Mouse (Mus musculus): Measurements from ENCODE around the gene Plekhm3.

The Plekhm3 gene

DNA sequence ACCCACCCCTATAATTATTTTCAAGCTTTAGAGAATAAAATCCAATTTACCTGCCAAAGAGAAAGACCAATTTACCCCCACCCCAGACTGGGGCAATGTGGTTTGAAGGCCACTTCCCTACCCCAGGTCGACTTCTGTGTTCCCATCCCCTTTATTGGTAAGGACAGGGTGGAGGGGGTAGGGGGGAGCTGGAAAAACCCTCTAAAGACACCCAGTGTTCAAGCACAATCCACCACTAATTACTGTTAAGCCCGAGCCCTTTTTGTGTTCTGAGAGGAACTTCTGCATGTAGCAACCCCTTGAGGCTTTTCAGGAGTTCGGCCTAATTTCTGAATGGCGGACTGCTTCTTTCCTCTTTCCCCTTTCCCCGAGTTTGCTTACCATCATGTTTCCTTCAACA, 177.2 kb downstream of the Plekhm3 start:
- no peak for DNase-seq (ENCODE audit: low read depth, low spot score)

DNA sequence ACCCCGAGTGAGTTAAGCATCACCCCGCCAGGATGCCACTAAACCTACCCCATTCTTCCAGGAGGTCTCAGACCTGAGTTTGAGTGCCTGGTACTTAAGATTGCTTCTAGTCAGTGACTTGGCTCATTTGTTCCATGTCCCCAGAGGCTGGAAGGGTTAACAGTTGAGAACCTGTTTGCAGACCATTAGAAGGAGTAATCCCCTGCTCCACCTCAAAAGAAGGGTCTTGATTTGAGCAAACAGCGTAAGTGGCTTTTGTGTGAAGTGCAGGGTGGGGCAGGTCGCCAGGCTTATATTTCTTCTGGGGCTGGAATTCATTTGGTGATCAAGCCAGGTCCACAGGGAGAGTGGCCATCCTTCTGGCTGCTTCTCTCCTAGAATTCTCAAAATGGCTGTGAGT, 183.3 kb downstream of the Plekhm3 start:
- no peak for DNase-seq (ENCODE audit: low read depth, low spot score)

DNA sequence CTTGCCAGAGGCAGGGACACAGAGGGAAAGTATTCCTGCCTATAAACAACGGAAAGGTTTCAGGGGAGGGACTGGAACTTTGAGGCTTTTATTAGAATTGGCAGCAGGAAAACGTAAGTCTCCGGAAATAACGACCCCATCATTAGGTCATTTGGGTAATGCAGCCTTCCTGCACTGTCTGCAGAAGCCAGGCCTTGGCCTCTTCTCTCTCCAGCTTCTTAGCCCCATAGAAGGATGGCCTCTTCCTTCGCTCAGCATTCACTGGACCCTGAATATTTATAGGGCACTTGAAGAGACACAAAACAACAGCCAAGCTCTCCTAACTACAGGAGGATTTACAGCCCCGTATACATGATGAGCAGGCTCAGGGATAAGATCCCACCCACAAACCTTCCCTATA, 186.5 kb downstream of the Plekhm3 start:
- DNase-seq (ENCODE audit: low read depth, low spot score): no peak

DNA sequence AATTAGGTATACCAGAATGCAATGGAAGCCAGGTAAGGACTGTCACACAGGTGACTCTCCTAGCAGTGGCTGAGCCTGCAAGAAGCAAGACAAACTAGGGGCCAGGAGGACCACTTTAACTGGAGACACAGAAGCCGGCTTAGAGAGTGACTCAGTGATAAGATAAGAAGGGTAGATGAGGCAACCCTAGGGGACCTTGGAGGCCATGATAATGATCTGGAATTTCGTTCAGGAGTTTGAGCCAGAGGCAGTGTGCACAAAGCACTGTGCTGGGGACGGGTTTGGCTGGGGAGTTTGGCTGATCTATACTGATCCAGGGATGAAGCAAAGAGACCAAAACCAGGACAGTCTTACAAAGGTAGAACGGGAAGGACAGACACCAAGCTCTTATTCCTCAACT, 195.0 kb downstream of the Plekhm3 start:
- no peak for DNase-seq (ENCODE audit: low read depth, low spot score)

DNA sequence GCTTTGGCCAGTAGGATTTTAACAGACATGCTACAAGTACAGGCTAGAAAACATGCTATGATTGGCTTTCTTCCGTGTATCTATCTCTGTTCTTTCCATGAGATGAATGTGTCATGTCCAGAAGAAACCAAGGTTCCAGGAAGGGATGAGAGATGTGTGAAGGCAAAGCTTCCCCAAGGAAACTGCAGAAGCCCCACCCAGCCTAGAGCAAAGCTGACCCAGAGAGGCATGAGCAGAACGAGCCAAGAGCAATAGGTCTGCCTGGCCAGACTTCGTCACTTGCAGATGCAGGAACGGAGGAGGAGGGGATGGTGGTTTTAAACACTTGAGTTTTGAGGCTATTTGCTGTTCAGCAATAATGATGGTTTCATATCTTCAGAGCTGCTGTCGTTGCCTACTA, 198.9 kb downstream of the Plekhm3 start:
- no peak for DNase-seq (ENCODE audit: low read depth, low spot score)

DNA sequence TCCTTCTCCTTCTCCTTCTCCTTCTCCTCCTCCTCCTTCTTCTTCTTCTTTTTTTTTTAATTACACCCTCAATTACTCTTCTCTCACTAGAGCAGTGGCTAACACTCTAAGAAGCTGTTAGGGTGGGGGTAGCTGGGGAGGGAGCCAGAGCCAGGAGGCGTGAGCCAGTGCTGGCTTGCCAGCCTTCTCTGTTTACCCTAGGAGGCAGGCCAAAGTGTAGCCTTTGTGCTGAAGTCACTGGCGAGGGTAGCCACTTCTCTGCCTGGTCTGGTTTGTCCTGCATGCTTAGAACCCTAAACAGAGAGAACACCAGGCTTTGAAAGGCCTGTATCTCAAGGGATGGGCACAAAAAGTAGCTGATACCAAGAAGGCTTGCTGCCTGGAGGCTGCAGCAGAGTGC, 199.4 kb downstream of the Plekhm3 start:
- DNase-seq (ENCODE audit: low read depth, low spot score): no peak

DNA sequence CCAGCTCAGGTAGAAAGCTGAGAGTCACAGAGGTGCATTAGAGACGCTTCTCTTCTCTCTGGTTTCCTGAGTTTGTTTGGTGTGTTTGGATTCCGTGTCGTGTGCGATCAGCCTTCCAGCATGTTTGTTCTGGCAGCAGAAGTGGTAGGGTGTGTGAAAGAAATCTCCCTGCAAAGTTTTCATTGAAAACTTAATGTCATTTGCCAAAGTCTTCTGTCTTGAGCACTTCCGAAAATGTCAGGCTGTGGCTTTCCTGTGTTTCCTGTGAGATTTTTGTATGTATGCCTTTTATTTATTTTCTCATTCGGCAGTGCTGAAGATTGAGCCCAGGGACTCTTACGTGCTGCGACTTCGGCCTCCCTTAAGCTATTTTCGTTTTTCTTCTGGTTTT, 200.0 kb downstream of the Plekhm3 start:
- no peak for DNase-seq (ENCODE audit: low read depth, low spot score)

DNA sequence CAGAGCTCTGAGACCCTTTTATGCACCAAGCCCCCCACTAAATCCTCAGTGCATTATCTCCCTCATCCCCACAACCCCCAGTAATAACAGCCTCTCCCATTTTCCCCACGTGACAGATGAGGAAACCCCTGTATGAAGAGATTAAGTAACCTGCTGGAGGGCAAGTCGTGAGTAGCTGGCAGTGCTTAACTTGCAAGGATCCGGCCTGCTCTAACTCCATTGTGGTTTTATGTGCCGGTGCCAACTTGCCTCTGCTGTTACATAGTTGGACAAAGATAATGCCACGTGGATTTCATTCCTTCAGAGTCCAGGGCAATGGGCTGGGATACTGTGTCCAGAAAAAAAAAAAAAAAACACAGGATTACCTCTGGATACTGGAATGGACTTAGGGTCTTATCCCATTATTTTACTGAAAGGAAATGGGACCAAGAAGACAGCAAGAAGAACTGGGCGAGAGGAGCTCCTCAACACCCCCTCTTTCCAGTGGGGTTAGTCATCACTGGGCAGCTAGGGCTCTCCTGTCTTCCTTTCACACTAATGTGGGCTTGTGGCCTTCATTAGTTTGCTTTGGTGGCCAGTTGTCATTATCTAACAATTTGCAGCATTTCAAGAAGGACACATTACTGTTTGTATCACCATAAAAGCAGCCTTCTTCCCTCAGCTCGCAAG, 200.5 kb downstream of the Plekhm3 start:
- no peak for DNase-seq (ENCODE audit: low read depth, low spot score)

DNA sequence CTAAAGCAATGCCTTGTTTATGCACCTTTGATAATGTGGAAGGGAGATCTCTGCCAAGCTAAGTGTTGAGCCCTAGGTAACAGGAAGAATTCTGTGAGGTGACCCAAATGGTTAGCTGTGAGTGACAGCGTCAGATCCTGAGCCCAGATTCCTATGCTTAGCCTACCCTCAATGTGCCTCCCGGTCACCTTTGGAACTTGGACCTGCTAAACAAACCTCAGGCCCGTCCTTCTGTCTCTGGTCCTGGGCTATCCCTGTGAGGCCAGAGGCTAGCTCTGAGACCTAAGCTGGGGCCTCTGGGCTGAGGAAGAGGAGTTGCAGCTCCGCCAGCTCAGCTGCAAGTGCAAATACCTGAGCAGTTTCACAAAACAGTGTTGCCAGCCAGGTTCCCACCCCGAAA, 202.0 kb downstream of the Plekhm3 start:
- no peak for DNase-seq (ENCODE audit: low read depth, low spot score)

DNA sequence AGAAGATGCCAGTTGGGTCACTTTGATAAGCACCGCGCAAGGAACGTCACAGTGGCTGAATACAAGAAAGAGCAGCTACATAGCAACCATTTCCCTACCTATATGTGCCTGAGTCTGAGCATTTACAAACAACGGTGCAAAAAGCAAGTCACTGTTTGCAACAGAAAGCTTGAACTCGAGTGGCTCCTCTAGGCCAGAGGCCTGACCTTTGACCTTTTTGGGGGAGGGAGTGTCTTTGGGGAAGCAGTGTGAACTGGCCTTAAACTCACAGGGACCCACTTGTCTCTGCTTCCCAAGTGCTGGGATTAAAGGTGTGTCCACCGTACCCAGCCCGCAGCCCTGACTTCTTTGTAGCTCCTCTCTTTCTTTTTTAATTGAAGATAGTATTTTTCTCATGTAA, 203.0 kb downstream of the Plekhm3 start:
- peak; percentile 68 for DNase-seq (ENCODE audit: low read depth, low spot score)

DNA sequence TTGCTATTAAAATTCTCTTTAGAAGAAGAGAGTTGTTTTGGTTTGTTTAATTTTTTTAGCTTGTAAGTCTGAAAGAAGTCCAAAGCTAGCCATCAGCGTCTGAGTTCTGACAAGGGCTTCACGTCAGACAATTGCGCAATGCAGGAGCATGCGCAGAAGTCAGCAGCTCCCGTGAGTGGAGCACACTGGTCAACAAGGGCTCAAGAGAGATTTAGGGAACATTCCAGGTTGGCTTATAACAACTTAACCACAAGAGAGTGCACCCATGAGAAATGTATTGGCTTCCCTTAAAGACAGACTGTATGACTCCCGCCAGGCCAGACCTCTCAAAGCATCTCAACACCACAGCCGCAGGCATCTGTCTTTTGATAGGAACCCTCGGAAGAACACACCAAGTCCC, 203.5 kb downstream of the Plekhm3 start:
- DNase-seq (ENCODE audit: low read depth, low spot score): peak; percentile 67

DNA sequence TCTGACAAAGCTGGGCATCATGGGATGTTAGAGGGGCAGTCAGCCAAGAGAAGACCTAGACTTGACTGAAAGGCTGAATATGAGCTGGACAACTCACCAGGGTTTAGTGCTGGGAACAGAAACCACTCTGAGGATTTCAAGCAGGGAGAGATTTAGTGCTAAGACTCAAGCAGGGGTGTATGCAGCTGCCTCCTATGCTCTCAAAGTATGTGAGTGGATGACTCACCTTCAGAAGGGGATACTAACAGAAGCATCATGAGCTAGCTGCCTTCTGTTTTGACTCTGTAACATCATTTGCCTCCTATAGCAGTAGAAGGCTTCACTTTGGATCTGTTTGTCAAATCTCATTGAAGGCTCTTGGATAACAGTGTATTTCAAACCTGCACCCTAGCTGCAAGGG, 212.0 kb downstream of the Plekhm3 start:
- no peak for DNase-seq (ENCODE audit: low read depth, low spot score)

DNA sequence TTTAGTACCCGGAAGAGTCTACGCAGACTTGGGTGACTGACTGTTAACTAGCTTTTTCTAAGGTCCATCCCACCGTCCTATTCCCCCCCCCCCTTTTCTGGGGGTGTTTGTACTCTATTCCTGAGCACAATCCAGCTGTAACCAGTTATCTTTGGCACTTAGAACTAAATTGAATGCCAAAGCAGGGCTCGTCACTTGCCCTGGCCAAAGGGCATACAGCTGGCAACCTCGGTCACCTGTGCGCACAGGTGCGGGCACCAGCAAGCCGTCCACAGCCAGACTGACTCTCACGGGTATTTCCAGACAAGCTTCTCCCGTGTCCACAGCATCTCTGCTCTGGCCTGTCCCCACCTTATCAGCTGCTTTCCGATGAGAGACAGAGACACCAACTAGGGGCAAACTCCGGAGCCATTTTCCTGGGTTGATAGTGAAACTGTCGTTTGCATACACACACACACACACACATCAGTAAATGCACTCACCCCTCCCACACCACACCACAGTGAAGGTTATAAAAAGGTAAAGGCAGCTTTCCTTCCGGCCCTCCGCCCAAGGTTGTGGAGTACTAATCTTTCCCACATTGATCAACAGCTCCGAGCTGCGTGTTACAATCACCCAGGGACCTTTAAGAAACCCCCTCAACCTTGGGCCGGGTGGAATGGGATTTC, 213.7 kb downstream of the Plekhm3 start:
- peak; percentile 20 for DNase-seq (ENCODE audit: low read depth, low spot score)

DNA sequence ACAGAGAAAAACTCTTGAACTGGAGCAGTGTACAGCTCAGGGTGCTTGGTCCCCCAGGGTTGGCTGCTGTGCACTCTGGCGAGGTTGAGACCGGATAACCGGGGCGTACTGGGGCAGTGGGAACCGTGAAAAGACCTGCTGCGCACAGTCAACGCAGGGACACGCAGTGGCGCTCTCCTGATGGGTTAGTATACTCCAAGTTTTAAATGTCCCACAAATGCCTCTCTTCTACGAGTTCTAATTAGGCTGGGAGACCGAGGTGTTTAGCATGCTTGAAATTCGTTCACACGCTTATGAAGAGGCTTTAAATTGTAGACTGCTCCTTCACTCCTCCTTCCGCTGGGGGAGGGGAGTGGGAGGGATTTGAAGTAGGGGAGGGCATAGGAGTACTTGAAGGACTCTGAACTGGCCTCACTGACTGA, 218.0 kb downstream of the Plekhm3 start:
- DNase-seq (ENCODE audit: low read depth, low spot score): peak; percentile 86

DNA sequence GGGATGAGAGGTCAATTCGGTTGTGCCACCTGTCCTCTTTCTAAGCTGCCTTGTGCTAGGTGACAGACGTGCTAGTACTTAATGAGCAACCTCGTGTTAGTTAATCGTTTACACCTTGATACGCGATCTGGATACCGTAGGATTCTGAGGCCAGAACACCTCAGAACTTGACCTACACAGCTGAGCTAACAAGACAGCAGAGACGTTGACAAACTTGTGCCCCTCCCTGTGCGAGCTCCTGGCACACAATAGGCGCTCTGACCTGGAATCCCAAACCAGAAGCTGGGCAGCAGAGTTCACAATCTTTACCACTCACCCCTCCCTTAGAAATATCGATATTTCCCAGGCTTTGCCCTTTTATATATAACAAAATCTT, 218.5 kb downstream of the Plekhm3 start:
- DNase-seq (ENCODE audit: low read depth, low spot score): peak; percentile 63

DNA sequence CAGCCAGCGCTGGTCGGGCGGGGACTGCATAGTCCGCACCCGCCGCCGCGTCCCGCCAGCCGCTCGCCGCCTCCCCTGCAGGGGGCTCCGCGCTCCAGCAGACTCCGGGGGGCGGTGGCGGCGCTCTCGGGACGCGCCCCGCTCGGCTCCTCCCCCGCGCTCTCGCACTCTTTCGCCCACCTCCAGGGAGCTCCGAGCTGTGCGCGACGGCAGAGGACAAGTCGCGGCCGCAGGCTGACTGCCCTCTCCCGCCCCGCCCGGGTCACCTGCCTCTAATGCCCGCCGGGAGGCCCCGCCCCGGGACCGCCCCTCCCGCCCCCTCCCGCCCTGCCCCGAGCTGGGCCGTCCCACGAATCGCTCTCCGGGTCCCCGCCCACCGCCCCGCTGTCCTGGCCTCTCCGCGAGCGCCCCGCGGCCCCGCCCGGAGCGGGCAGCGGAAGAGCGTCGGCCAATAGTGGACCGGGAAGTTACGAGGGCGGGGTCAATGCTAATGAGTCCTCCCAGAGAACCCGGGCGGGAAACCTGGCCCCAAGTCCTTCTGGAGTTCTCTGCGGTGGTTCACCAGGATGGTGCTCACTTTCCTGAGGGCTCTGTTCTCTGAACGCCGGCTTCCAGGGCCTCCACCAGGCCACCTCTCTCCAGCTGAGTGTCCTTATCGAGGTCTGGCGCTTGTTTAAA, 219.0 kb downstream of the Plekhm3 start, which contains the start of gene Fzd5:
Fzd5 (minus strand) TSS at position 250 of the 678 bp plus-strand sequence.
- DNase-seq (ENCODE audit: low read depth, low spot score): peak; percentile 97

DNA sequence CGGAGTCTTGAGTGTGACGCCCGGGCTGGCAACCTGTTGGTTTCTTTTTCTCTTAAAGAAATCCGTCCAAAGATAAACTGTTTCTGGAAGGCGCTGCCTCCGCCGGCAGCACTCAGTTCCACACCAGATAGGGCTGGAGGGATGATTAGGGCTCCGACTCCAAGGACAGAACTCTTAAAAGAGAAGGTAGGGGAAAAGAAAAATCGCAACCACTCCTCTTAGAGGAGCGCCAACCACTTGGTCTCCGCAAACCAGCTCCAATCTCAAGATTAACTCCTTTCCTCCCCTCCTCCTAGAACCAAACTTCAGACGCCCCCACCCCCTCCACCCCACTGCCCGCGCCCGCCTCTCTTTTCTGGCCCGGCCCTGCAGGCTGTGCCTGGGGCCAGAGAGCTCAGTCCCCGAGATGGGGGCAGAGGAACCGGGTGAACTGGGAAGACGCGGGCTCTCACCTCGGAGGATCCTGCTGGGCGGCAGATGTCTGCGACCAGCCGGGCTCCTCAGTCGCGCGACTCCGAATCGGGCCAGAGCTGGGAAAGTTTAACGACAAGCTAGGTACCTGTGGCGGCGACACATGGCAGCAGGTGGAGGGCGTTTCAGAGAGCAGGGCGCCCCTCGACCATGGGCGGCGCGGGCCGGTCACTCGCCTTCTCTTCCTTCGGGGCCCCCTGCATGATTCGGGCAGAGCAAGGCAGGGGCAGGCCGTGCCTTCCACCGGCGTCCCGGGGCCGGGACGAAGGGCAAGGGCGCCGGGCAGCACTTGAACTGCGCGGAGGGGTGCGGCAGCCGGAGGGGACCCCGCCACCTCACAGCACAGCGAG, 219.7 kb downstream of the Plekhm3 start:
- DNase-seq (ENCODE audit: low read depth, low spot score): peak; percentile 62
